10 mouse cellular contexts compared by ENCODE assay signal in the genomic region with DNA sequence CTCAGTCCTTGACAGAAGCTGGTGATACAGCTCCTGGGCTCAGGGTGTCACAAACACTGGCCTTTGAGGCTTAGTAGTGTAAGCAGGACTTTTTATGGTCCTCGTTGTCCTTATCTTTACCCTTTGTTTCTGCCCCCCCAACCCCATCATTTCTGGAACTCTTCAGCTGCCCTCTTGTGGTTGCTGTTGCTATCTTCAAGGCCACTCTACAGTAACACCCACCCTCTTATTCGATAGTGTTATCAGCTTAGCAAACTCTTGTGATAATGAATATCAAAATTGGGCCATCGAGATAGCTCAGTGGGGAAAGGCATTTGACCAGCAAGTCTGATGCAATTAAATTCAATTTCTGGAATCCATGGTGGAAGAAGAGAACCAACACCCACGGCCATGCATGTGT. TPM values are rescaled to one million over a fixed set of nuclear protein-coding genes. Genes with fewer than 3 reads are reported as not detected.
DNase-seq lines count a peak whose midpoint lies in the region; ATAC-seq lines count a peak whose summit lies in the region.
"Had no signal": no experiment of that assay in that cellular context is flagged by ENCODE, and none has a peak within 500 bp of the region (broad histone marks: within the 10 kb centered on the region; RNA-seq: fewer than 3 reads in every experiment).

No protein-coding gene starts in this region.

- WGBS in midbrain, embryonic 15.5 days = 77% methylated on average over 4 of the region's 4 CpGs

- H3K36me3 ChIP-seq in midbrain, embryonic 15.5 days (replicated peaks) = no peaks in the 10 kb centered on the region
- H3K36me3 ChIP-seq: embryonic facial prominence, embryonic 13.5 days had no signal

- no peak overlapping the region for H3K27ac ChIP-seq in midbrain, embryonic 15.5 days
- H3K27ac ChIP-seq: embryonic facial prominence, embryonic 13.5 days had no signal

- H3K4me2 ChIP-seq in midbrain, embryonic 15.5 days = no peak overlapping the region
- H3K4me2 ChIP-seq: embryonic facial prominence, embryonic 13.5 days had no signal

- no peak overlapping the region for H3K9ac ChIP-seq in midbrain, embryonic 15.5 days
- H3K9ac ChIP-seq: embryonic facial prominence, embryonic 13.5 days had no signal

- no peaks in the 10 kb centered on the region for H3K27me3 ChIP-seq in midbrain, embryonic 15.5 days (replicated peaks)
- H3K27me3 ChIP-seq: embryonic facial prominence, embryonic 13.5 days had no signal

- H3K4me1 ChIP-seq in midbrain, embryonic 15.5 days = no peaks in the 10 kb centered on the region
- H3K4me1 ChIP-seq: embryonic facial prominence, embryonic 13.5 days had no signal

- no peak overlapping the region for H3K4me3 ChIP-seq in midbrain, embryonic 15.5 days
- H3K4me3 ChIP-seq: embryonic facial prominence, embryonic 13.5 days had no signal

- H3K9me3 ChIP-seq in midbrain, embryonic 15.5 days = no peaks in the 10 kb centered on the region
- H3K9me3 ChIP-seq: embryonic facial prominence, embryonic 13.5 days had no signal

- ATAC-seq in midbrain, embryonic 15.5 days (replicated peaks) = no peak

- peak; percentile 28 to 44 for DNase-seq in heart, adult 18-20 months
- DNase-seq in heart, adult 11 months = no peak
- DNase-seq in urinary bladder, postnatal 14 days (ENCODE audit: low spot score) = peak; percentile 18
- no peak for DNase-seq in urinary bladder, adult 2 months (ENCODE audit: low spot score)
- peak; percentile 22 to 28 for DNase-seq in layer of hippocampus, postnatal 10 days (ENCODE audit: low spot score in 2 of 2)
- no peak for DNase-seq in yolk sac, embryonic 10.5 days (ENCODE audit: low spot score)
- no peak for DNase-seq in embryo, embryonic 10 days (ENCODE audit: low spot score)

RNA-seq across cellular contexts. Expression of a gene that starts 18.5 kb away (rescaled TPM):
- total RNA-seq in heart, adult 18-20 months (2021) = under 1 TPM in 1 of 2 experiments, not detected in 1; 0.42 TPM
- 4.3 TPM in 2 replicates for polyA plus RNA-seq in urinary bladder, adult 2 months (2012; rRNA removed)
- total RNA-seq in layer of hippocampus, postnatal 10 days (2021) = under 1 TPM in 1 of 2 experiments, not detected in 1; 0.78 TPM
- polyA plus RNA-seq in midbrain, embryonic 15.5 days (2015; fragmentation: Nextera tagmentation; extraction: Ambion mirVana) = not detected in 2 replicates

RNA-seq across cellular contexts. Expression of a gene that starts 26.8 kb away (rescaled TPM):
- 1,000 to 10,000 TPM; 2,045 to 2,202 TPM for total RNA-seq in heart, adult 18-20 months (2021)
- polyA plus RNA-seq in urinary bladder, adult 2 months (2012; rRNA removed) = 400 and 450 TPM in 2 replicates
- 100 to 1,000 TPM; 732 to 792 TPM for total RNA-seq in layer of hippocampus, postnatal 10 days (2021)
- polyA plus RNA-seq in midbrain, embryonic 15.5 days (2015; fragmentation: Nextera tagmentation; extraction: Ambion mirVana) = 612 and 618 TPM in 2 replicates

RNA-seq across cellular contexts. Expression of a gene that starts 45.5 kb away (rescaled TPM):
- not detected for total RNA-seq in heart, adult 18-20 months (2021)
- 0.10 and 0.14 TPM in 2 replicates for polyA plus RNA-seq in urinary bladder, adult 2 months (2012; rRNA removed)
- total RNA-seq in layer of hippocampus, postnatal 10 days (2021) = 1 to 10 TPM; 1.2 TPM
- 0.84 and 1.1 TPM in 2 replicates for polyA plus RNA-seq in midbrain, embryonic 15.5 days (2015; fragmentation: Nextera tagmentation; extraction: Ambion mirVana)
- polyA plus RNA-seq: small intestine, adult 2 months had no signal

RNA-seq across cellular contexts. Expression of a gene that starts 49.8 kb away (rescaled TPM):
- 100 to 1,000 TPM in 1 of 2 experiments, 10 to 100 TPM in 1; 93.8 to 101 TPM for total RNA-seq in heart, adult 18-20 months (2021)
- 116 and 141 TPM in 2 replicates for polyA plus RNA-seq in urinary bladder, adult 2 months (2012; rRNA removed)
- 100 to 1,000 TPM; 187 to 191 TPM for total RNA-seq in layer of hippocampus, postnatal 10 days (2021)
- 110 and 112 TPM in 2 replicates for polyA plus RNA-seq in midbrain, embryonic 15.5 days (2015; fragmentation: Nextera tagmentation; extraction: Ambion mirVana)

Comparison
In these comparisons a context has a peak if more than half of its experiments do, and no peak if none do; other contexts are left out.
1. DNase-seq: peak in heart, adult 18-20 months (2 of 2), urinary bladder, postnatal 14 days (single experiment) and layer of hippocampus, postnatal 10 days (2 of 2); none in heart, adult 11 months (single experiment), urinary bladder, adult 2 months (single experiment), yolk sac, embryonic 10.5 days (single experiment) and embryo, embryonic 10 days (single experiment).